Mouse (Mus musculus) hindbrain, embryonic 16.5 days (tissue): Measurements from ENCODE around the gene Hacd3. TPM values are rescaled to one million over a fixed set of nuclear protein-coding genes. Genes with fewer than 3 reads are reported as not detected.

Experiments used
- ATAC-seq: fragments of 200-750 bp; cut with Nextera tagmentation; 2 replicates; pipeline ENCODE4 v1.8.0; 2017; ENCODE audit warnings: moderate TSS enrichment, moderate library complexity
- H3K27ac ChIP-seq: fragments of 300-500 bp; sonication (generic); 2 replicates; pipeline ENCODE4 v1.5.1; 2014; ENCODE audit warnings: low read depth, mild to moderate bottlenecking, control low read depth, low read length, moderate library complexity
- H3K27me3 ChIP-seq: fragments of 300-500 bp; sonication (generic); replicated peaks from 2 replicates; pipeline ENCODE4 v1.6.1; 2014; ENCODE audit warnings: low read length; ENCODE audit not compliant: control insufficient read depth, insufficient read depth
- H3K36me3 ChIP-seq: fragments of 300-500 bp; sonication (generic); 2 replicates; pipeline ENCODE4 v1.6.1; 2014; ENCODE audit warnings: mild to moderate bottlenecking, low read length, moderate library complexity, mixed read lengths; ENCODE audit not compliant: control insufficient read depth, insufficient read depth
- H3K4me1 ChIP-seq: fragments of 300-500 bp; sonication (generic); 2 replicates; pipeline ENCODE4 v1.6.1; 2014; ENCODE audit warnings: low read depth, low read length; ENCODE audit not compliant: control insufficient read depth, insufficient read depth
- H3K4me2 ChIP-seq: fragments of 300-500 bp; sonication (generic); 2 replicates; pipeline ENCODE4 v1.6.1; 2014; ENCODE audit warnings: mild to moderate bottlenecking, low read length, control low read depth, moderate library complexity
- H3K4me3 ChIP-seq: fragments of 300-500 bp; sonication (generic); 2 replicates; pipeline ENCODE4 v1.5.1; 2014; ENCODE audit warnings: mild to moderate bottlenecking, low read length, control low read depth, moderate library complexity
- H3K9ac ChIP-seq: fragments of 300-500 bp; sonication (generic); 2 replicates; pipeline ENCODE4 v1.6.1; 2014; ENCODE audit warnings: low read depth, mild to moderate bottlenecking, control low read depth, low read length, moderate library complexity
- H3K9me3 ChIP-seq: fragments of 300-500 bp; sonication (generic); 2 replicates; pipeline ENCODE4 v1.6.1; 2014; ENCODE audit warnings: mild to moderate bottlenecking, low read length, moderate library complexity; ENCODE audit not compliant: control insufficient read depth
- WGBS: fragments of 180-500 bp; shearing (Covaris S2); extraction: QIAGEN DNeasy Blood & Tissue Kit; methylation state at CpG from one replicate; pipeline ENCODE4 v1.1.7; 2014; 5-methylcytosine and 5-hydroxymethylcytosine counted together
- polyA plus RNA-seq: library from polyadenylated mRNA; unstranded; fragments of >200 nt; fragmentation: Nextera tagmentation; extraction: Ambion mirVana; gene quantifications from 2 replicates; pipeline ENCODE4 v1.2.1, GENCODE M21; 2015

Hacd3 gene
- polyA plus RNA-seq, 1 experiment from 2014 or later, result 254 TPM

DNA sequence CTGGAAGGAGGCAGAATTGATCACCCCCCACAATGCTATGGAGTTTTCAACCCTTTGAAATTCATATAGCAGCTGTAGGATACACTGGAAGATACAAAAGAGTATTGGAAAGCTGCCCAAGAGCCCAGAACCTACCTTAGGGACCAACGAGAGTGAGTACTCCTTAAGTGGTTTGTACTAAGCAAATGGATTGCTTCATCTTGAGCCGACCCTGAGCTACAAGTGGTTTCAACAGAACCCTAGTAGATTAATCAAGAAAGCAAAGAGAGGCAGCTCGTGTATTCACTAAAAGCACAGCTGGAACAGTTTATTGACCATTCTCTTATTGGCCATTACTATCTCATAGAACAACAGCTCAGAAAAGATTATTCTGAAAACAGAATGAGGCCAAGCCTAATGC lies 2.3 kb downstream of the Hacd3 start:
- peak overlapping the region; percentile 70 for H3K4me2 ChIP-seq
- ATAC-seq, result no peak
- H3K27me3 ChIP-seq, result no peaks in the 10 kb centered on the region
- peaks cover 45% of the 10 kb centered on the region for H3K4me1 ChIP-seq
- H3K4me3 ChIP-seq, result no peak overlapping the region
- no peaks in the 10 kb centered on the region for H3K9me3 ChIP-seq
- H3K9ac ChIP-seq, result no peak overlapping the region
- H3K27ac ChIP-seq, result no peak overlapping the region
- 56% methylated on average over 3 of the region's 3 CpGs for WGBS
- no peaks in the 10 kb centered on the region for H3K36me3 ChIP-seq

GRCm38 (mm10) chr9:65018588-65019121 lies 2.8 kb downstream of the Hacd3 start:
- Histone ChIP-seq H3K4me1 (peaks cover 45% of the 10 kb centered on the region), H3K9ac (no peak overlapping the region)

DNA sequence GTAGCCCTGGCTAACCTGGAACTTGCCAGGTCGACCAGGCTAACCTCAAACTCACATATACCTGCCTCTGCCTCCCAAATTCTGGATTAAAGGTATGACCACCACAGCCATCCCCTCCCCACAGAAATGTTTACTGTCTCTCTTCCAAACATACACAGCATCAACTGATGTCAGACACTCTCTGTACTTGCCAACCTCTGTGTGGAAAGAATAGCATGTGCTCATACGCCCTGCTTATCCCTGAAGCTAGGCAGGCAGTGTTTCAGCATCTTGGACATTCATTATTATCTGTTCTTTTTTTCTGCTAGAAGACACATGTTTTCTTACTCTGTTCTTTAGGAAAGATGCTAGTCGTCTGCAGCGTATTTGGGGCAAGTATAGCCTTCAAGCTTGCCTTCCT lies 3.6 kb downstream of the Hacd3 start:
- no peaks in the 10 kb centered on the region for H3K27me3 ChIP-seq
- H3K4me3 ChIP-seq, result no peak overlapping the region
- ATAC-seq, result no peak
- no peaks in the 10 kb centered on the region for H3K36me3 ChIP-seq
- H3K4me2 ChIP-seq, result no peak overlapping the region
- WGBS, result 83% methylated on average over 4 of the region's 4 CpGs
- H3K27ac ChIP-seq, result no peak overlapping the region
- no peak overlapping the region for H3K9ac ChIP-seq
- peaks cover 45% of the 10 kb centered on the region for H3K4me1 ChIP-seq
- H3K9me3 ChIP-seq, result no peaks in the 10 kb centered on the region

More at GRCm38 (mm10) chr9:65018588-65019121, 2.8 kb downstream of the Hacd3 start:
- H3K27me3 ChIP-seq, result no peaks in the 10 kb centered on the region
- 60% methylated on average over 3 of the region's 3 CpGs for WGBS
- no peaks in the 10 kb centered on the region for H3K9me3 ChIP-seq
- no peak overlapping the region for H3K4me3 ChIP-seq
- H3K27ac ChIP-seq, result no peak overlapping the region
- ATAC-seq, result no peak
- H3K4me2 ChIP-seq, result peak overlapping the region; percentile 70
- H3K36me3 ChIP-seq, result no peaks in the 10 kb centered on the region

GRCm38 (mm10) chr9:65016978-65017827 lies 4.3 kb downstream of the Hacd3 start:
- no peak for ATAC-seq
- 0 out of 2 replicates have a peak overlapping the region, but pooled peaks have one; percentile 11 for H3K9ac ChIP-seq
- no peaks in the 10 kb centered on the region for H3K9me3 ChIP-seq
- H3K27me3 ChIP-seq, result no peaks in the 10 kb centered on the region
- H3K4me2 ChIP-seq, result peak overlapping the region; percentile 14; the same call in 1 of the 2 replicates
- H3K27ac ChIP-seq, result peak overlapping the region; percentile 61
- peaks cover 41% of the 10 kb centered on the region for H3K4me1 ChIP-seq
- H3K36me3 ChIP-seq, result no peaks in the 10 kb centered on the region
- WGBS, result 76% methylated on average over 16 of the region's 16 CpGs
- H3K4me3 ChIP-seq, result no peak overlapping the region

GRCm38 (mm10) chr9:65016241-65016977 lies 5.1 kb downstream of the Hacd3 start:
- ATAC-seq, result peak; percentile 65; the same call in 1 of the 2 replicates
- 58% methylated on average over 4 of the region's 4 CpGs for WGBS
- peak overlapping the region; percentile 69 for H3K27ac ChIP-seq
- H3K27me3 ChIP-seq, result no peaks in the 10 kb centered on the region
- H3K4me3 ChIP-seq, result no peak overlapping the region
- H3K4me2 ChIP-seq, result 0 out of 2 replicates have a peak overlapping the region, but pooled peaks have one; percentile 14
- H3K9me3 ChIP-seq, result no peaks in the 10 kb centered on the region
- no peak overlapping the region for H3K9ac ChIP-seq
- H3K36me3 ChIP-seq, result no peaks in the 10 kb centered on the region
- H3K4me1 ChIP-seq, result peaks cover 37% of the 10 kb centered on the region

- Histone ChIP-seq H3K9me3 (no peaks in the 10 kb centered on the region), H3K9ac (no peak overlapping the region), H3K4me3 (no peak overlapping the region), H3K27me3 (no peaks in the 10 kb centered on the region), H3K4me1 (peaks cover 37% of the 10 kb centered on the region), H3K36me3 (no peaks in the 10 kb centered on the region), H3K4me2 (no peak overlapping the region), H3K27ac (peak overlapping the region; percentile 69)
- WGBS, result 68% methylated on average over 7 of the region's 7 CpGs
- ATAC-seq, result no peak
Observed at GRCm38 (mm10) chr9:65015461-65016222, 5.9 kb downstream of the Hacd3 start.

DNA sequence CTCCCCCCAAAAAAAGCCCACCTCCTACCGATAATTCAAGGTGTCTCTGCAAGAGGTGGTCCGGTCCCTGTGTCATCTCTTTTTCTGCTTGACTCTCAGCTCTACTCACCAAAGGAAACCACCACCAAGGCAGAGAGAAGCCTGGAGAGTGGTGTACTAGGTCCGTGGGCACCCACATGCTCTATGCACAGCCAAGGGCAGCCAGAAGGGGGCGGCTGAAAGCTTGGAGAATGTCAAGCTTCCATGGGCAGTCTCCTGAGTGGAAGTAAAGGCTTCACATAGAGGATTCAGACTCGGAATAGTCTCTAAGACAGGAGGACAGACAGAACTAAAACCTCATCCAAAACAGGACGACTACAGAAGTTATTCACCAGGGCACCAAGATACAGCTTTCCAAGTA lies 10.2 kb downstream of the Hacd3 start:
- H3K4me1 ChIP-seq, result peaks cover 4% of the 10 kb centered on the region
- no peaks in the 10 kb centered on the region for H3K9me3 ChIP-seq
- no peak overlapping the region for H3K27ac ChIP-seq
- 61% methylated on average over 6 of the region's 6 CpGs for WGBS
- H3K36me3 ChIP-seq, result peaks cover 6% of the 10 kb centered on the region
- no peak overlapping the region for H3K4me2 ChIP-seq
- no peak overlapping the region for H3K4me3 ChIP-seq
- no peak overlapping the region for H3K9ac ChIP-seq
- no peaks in the 10 kb centered on the region for H3K27me3 ChIP-seq
- ATAC-seq, result no peak

- H3K27me3 ChIP-seq, result no peaks in the 10 kb centered on the region
- H3K9ac ChIP-seq, result no peak overlapping the region
- H3K4me1 ChIP-seq, result no peaks in the 10 kb centered on the region
- H3K4me3 ChIP-seq, result no peak overlapping the region
- peaks cover 13% of the 10 kb centered on the region for H3K36me3 ChIP-seq
- no peaks in the 10 kb centered on the region for H3K9me3 ChIP-seq
- no peak for ATAC-seq
- no peak overlapping the region for H3K27ac ChIP-seq
- WGBS, result 84% methylated on average over 8 of the region's 8 CpGs
- H3K4me2 ChIP-seq, result no peak overlapping the region
Observed at GRCm38 (mm10) chr9:65010632-65011031, 10.9 kb downstream of the Hacd3 start.
